Mouse (Mus musculus): ENCODE data around the gene Nif3l1. TPM values are rescaled to one million over a fixed set of nuclear protein-coding genes. Genes with fewer than 3 reads are reported as not detected.
A peak's percentile ranks its signal among the peaks of the same experiment; 100 is the strongest.

Nif3l1 gene
- polyA plus RNA-seq, 1 experiment from 2014 or later: 13.0 TPM

DNA sequence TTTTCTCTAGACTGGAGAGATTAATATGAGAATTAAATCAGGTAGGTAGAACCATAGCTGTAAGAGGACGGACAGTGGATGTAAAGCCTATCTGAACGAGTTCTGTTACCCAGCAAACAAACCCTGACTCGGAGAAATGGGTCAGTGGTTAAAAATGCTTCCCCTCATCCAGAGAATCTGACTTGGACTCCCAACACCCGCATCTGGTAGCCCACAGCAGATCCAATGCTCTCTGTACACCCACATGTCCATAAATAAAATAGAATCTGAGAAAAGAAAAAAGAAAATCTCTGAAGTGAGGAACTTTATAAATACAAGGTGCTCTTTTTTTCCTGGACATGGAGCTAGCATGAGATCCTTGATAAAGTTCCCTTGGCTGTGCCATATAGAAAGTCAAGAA is 52.7 kb downstream of the Nif3l1 start:
- no peak for ATAC-seq
- H3K4me1 ChIP-seq (ENCODE audit: insufficient read depth, low read depth, low read length): no peaks in the 10 kb centered on the region
- TF ChIP-seq EP300 (IDR thresholded peaks at IDR 0.05) (no peak), CTCF (IDR thresholded peaks at IDR 0.05) (no peak)
- H3K36me3 ChIP-seq (ENCODE audit: insufficient read depth, low read length): peaks cover 18% of the 10 kb centered on the region
- H3K27me3 ChIP-seq (replicated peaks; ENCODE audit: insufficient read depth, low read length): no peaks in the 10 kb centered on the region
- no peak overlapping the region for H3K27ac ChIP-seq (ENCODE audit: low read length)
- no peaks in the 10 kb centered on the region for H3K9me3 ChIP-seq (ENCODE audit: low read length)
- DNase-seq (ENCODE audit: low spot score): no peak
- no peak overlapping the region for H3K9ac ChIP-seq (replicated peaks; ENCODE audit: low read depth)
- H3K4me2 ChIP-seq (replicated peaks; ENCODE audit: low read depth, low read length): no peak overlapping the region
- WGBS: 94% methylated on average over 4 of the region's 4 CpGs
- no peak overlapping the region for H3K4me3 ChIP-seq (ENCODE audit: low read depth, low read length)

DNA sequence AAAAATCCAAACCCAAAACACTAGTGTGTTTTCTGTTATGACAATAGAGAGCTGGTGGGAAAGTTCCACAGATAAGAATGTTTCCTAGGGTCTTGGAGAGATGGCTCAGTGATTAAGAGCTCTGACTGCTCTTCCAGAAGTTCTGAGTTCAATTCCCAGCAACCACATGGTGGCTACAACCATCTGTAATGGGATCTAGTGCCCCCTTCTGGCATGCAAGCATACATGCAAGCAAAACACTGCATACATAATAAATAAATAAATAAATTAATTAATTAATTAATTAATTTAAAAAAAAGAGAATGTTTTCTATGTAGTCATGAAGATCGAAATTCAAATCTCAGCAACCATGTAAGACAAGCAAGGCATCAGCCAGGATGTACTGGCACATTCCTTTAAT is 53.8 kb downstream of the Nif3l1 start:
- H3K27me3 ChIP-seq (replicated peaks; ENCODE audit: insufficient read depth, low read length): no peaks in the 10 kb centered on the region
- H3K4me2 ChIP-seq (replicated peaks; ENCODE audit: low read depth, low read length): no peak overlapping the region
- H3K27ac ChIP-seq (ENCODE audit: low read length): no peak overlapping the region
- no peak overlapping the region for H3K9ac ChIP-seq (replicated peaks; ENCODE audit: low read depth)
- no peak for DNase-seq (ENCODE audit: low spot score)
- H3K4me3 ChIP-seq (ENCODE audit: low read depth, low read length): no peak overlapping the region
- H3K9me3 ChIP-seq (ENCODE audit: low read length): no peaks in the 10 kb centered on the region
- peaks cover 18% of the 10 kb centered on the region for H3K36me3 ChIP-seq (ENCODE audit: insufficient read depth, low read length)
- WGBS: 98% methylated on average over 1 of the region's 1 CpGs
- TF ChIP-seq CTCF (IDR thresholded peaks at IDR 0.05) (peak; percentile 17; the same call in 1 of the 2 replicates), EP300 (IDR thresholded peaks at IDR 0.05) (no peak)
- no peaks in the 10 kb centered on the region; the same call in 1 of the 2 replicates for H3K4me1 ChIP-seq (ENCODE audit: insufficient read depth, low read depth, low read length)
- ATAC-seq: no peak

DNA sequence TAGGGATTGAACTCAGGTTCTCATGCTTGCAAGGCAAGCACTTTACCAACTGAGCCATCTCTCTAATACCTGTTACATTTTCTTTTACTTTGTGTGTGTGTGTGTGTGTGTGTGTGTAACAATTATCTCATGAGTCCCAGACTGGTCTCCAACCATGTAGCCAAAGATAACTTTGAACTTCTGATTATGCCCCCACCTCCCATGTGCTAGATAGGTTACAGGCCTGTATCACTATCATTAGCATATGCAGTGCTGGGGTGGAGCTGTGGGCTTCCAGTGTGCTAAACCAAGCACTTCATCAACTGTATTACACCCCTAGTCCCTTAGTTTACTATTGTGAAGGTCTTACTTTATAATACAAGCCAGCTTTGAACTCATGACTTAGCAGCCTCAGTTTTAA is 58.2 kb downstream of the Nif3l1 start:
- no peak overlapping the region for H3K4me3 ChIP-seq (ENCODE audit: low read depth, low read length)

DNA sequence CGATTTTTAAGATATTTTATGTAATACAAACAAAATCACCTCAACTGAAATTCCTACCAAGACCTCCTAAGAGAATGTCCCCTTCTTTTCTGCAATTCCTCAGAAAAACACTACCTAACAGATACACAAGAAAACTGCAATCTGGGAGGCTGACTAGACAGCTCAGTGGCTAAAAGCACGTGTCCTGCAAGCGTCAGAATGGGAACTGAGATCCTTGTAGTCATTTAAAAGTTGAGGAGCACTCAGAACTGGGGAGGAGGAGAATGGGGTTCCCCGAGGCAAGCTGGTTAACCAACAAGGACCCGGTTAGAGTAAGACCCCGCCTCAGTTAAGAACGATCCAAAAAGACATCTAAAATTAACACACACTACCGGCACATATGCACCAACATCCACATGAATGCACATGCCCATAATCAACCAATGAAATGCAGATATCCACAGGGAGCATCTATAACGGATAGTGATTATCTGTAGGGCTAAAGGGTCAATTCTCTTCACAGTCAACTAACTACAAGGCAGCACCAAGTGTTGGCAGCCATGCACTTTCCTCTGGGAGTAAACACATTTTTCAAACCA is 58.9 kb downstream of the Nif3l1 start:
- no peak for TF ChIP-seq CTCF (IDR thresholded peaks at IDR 0.05)
- peak overlapping the region; percentile 82 for H3K9ac ChIP-seq (replicated peaks; ENCODE audit: low read depth)
- H3K36me3 ChIP-seq (ENCODE audit: insufficient read depth, low read length): peaks cover 6% of the 10 kb centered on the region; the same call in 1 of the 2 replicates
- WGBS: 17% methylated on average over 9 of the region's 9 CpGs
- no peak overlapping the region for H3K27ac ChIP-seq (ENCODE audit: low read length)
- no peaks in the 10 kb centered on the region; the same call in 1 of the 2 replicates for H3K4me1 ChIP-seq (ENCODE audit: insufficient read depth, low read depth, low read length)
- peaks cover 13% of the 10 kb centered on the region for H3K9me3 ChIP-seq (ENCODE audit: low read length)
- H3K4me3 ChIP-seq (ENCODE audit: low read depth, low read length): peak overlapping the region; percentile 90
- ATAC-seq: no peak
- H3K4me2 ChIP-seq (replicated peaks; ENCODE audit: low read depth, low read length): peak overlapping the region; percentile 92
- DNase-seq (ENCODE audit: low spot score): no peak
- H3K27me3 ChIP-seq (replicated peaks; ENCODE audit: insufficient read depth, low read length): no peaks in the 10 kb centered on the region

More for the DNA sequence above, 58.2 kb downstream of the Nif3l1 start:
- DNase-seq (ENCODE audit: low spot score) (no peak), ATAC-seq (no peak)
- Histone ChIP-seq H3K36me3 (ENCODE audit: insufficient read depth, low read length) (peaks cover 6% of the 10 kb centered on the region; the same call in 1 of the 2 replicates), H3K4me1 (ENCODE audit: insufficient read depth, low read depth, low read length) (no peaks in the 10 kb centered on the region; the same call in 1 of the 2 replicates), H3K27me3 (replicated peaks; ENCODE audit: insufficient read depth, low read length) (no peaks in the 10 kb centered on the region), H3K9me3 (ENCODE audit: low read length) (peaks cover 11% of the 10 kb centered on the region), H3K4me2 (replicated peaks; ENCODE audit: low read depth, low read length) (no peak overlapping the region), H3K9ac (replicated peaks; ENCODE audit: low read depth) (no peak overlapping the region), H3K27ac (ENCODE audit: low read length) (no peak overlapping the region)
- TF ChIP-seq CTCF (IDR thresholded peaks at IDR 0.05) (no peak), EP300 (IDR thresholded peaks at IDR 0.05) (no peak)

DNA sequence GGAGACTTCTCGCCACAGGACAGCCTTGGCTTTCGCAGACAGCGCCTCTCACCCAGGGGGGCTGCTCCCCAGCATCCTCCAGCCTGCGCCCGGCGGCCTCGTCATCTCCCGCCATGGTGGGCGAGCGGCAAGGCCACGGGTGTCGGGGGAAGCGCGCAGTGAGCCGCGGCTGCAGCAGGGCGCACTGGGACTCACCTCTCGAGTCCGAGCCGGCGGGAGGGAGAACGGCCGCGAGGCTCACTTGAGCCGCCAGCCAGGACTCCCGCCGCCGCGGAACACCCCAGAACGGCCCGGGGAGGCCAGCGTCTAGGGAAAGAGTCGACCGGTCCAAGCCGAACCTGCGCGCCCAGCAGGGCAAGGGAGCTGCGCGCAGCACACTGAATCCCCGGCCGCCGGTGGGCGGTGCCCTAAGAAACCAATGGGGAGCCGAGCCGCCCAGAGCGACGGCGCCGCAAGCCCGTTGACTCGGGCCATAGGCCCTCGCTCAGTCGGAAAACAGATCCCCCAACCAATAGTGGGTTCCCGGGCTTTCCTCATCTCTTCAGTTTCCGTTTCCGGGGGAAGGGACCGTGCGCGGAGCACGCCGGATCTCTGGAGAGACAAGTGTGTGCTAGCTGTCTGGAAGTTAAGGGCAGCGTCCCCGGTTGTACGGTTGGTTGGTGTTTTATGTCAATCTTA is 59.8 kb downstream of the Nif3l1 start, which contains the start of gene Orc2:
Gene Orc2 (minus strand): TSS at position 533 of the 678 bp plus-strand sequence.
- DNase-seq (ENCODE audit: low spot score) (peak; percentile 97), ATAC-seq (peak; percentile 100)
- H3K9ac ChIP-seq (replicated peaks; ENCODE audit: low read depth): peak within 1 kb of the TSS; percentile 82
- 0% methylated on average over 48 of the region's 64 CpGs for WGBS
- H3K36me3 ChIP-seq (ENCODE audit: insufficient read depth, low read length): peaks cover 2% of the 10 kb centered on the region; the same call in 1 of the 2 replicates
- H3K4me1 ChIP-seq (ENCODE audit: insufficient read depth, low read depth, low read length): no peaks in the 10 kb centered on the region; the same call in 1 of the 2 replicates
- TF ChIP-seq CTCF (IDR thresholded peaks at IDR 0.05) (no peak), EP300 (IDR thresholded peaks at IDR 0.05) (peak; percentile 37; the same call in 1 of the 2 replicates)
- H3K27ac ChIP-seq (ENCODE audit: low read length): peak within 1 kb of the TSS; percentile 85
- H3K4me3 ChIP-seq (ENCODE audit: low read depth, low read length): peak within 1 kb of the TSS; percentile 90
- H3K4me2 ChIP-seq (replicated peaks; ENCODE audit: low read depth, low read length): peak within 1 kb of the TSS; percentile 92
- peaks cover 13% of the 10 kb centered on the region for H3K9me3 ChIP-seq (ENCODE audit: low read length)
- no peaks in the 10 kb centered on the region for H3K27me3 ChIP-seq (replicated peaks; ENCODE audit: insufficient read depth, low read length)

DNA sequence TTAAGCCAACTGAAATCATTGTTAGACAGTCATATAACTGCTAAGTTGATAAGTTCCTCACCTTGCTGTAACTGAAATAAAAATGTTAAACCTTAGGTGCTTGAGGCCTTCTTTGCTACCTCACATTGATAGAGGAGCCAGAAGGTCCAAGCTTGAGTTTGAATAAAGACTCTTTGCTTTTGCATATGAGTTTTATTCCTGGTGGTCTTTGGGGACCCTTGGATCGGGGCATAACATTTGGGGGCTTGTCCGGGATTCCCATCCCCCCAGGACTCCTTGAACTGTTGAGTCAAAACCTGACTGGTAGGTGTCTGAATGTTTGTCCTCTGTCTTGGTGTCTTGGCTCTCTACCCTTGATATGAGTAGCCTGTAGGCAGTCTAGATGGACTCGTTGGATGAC is 62.3 kb downstream of the Nif3l1 start:
- H3K4me2 ChIP-seq (replicated peaks; ENCODE audit: low read depth, low read length): no peak overlapping the region
- H3K9me3 ChIP-seq (ENCODE audit: low read length): peaks cover 13% of the 10 kb centered on the region
- no peak for ATAC-seq
- H3K27ac ChIP-seq (ENCODE audit: low read length): no peak overlapping the region
- DNase-seq (ENCODE audit: low spot score): no peak
- TF ChIP-seq EP300 (IDR thresholded peaks at IDR 0.05): no peak
- TF ChIP-seq CTCF (IDR thresholded peaks at IDR 0.05): no peak
- H3K36me3 ChIP-seq (ENCODE audit: insufficient read depth, low read length): no peaks in the 10 kb centered on the region
- H3K9ac ChIP-seq (replicated peaks; ENCODE audit: low read depth): no peak overlapping the region
- 96% methylated on average over 3 of the region's 3 CpGs for WGBS
- no peaks in the 10 kb centered on the region; the same call in 1 of the 2 replicates for H3K4me1 ChIP-seq (ENCODE audit: insufficient read depth, low read depth, low read length)
- no peak overlapping the region for H3K4me3 ChIP-seq (ENCODE audit: low read depth, low read length)
- H3K27me3 ChIP-seq (replicated peaks; ENCODE audit: insufficient read depth, low read length): no peaks in the 10 kb centered on the region

Other genes starting within 250 kb of the Nif3l1 start
- 0.04 TPM in 1 of 2 replicates, not detected in the other for gene Aox4, start 234.8 kb upstream of the Nif3l1 start, polyA plus RNA-seq (2015; fragmentation: Nextera tagmentation; extraction: Ambion mirVana)
- 0.02 and 0.05 TPM in 2 replicates for gene Aox2, start 166.8 kb upstream of the Nif3l1 start, polyA plus RNA-seq (2015; fragmentation: Nextera tagmentation; extraction: Ambion mirVana)
- 201 and 206 TPM in 2 replicates for gene Bzw1, start 52.3 kb upstream of the Nif3l1 start, polyA plus RNA-seq (2015; fragmentation: Nextera tagmentation; extraction: Ambion mirVana)
- 236 and 247 TPM in 2 replicates for gene Clk1, start 21.1 kb upstream of the Nif3l1 start, polyA plus RNA-seq (2015; fragmentation: Nextera tagmentation; extraction: Ambion mirVana)
- gene Ppil3, start 335 bp downstream of the Nif3l1 start, polyA plus RNA-seq (2015; fragmentation: Nextera tagmentation; extraction: Ambion mirVana): 31.3 and 35.1 TPM in 2 replicates
- 11.4 and 12.4 TPM in 2 replicates for gene Orc2, start 60.0 kb downstream of the Nif3l1 start, polyA plus RNA-seq (2015; fragmentation: Nextera tagmentation; extraction: Ambion mirVana)
- 6.6 and 7.8 TPM in 2 replicates for gene Fam126b, start 141.2 kb downstream of the Nif3l1 start, polyA plus RNA-seq (2015; fragmentation: Nextera tagmentation; extraction: Ambion mirVana)
- 162 and 163 TPM in 2 replicates for gene Ndufb3, start 141.2 kb downstream of the Nif3l1 start, polyA plus RNA-seq (2015; fragmentation: Nextera tagmentation; extraction: Ambion mirVana)